Mouse (Mus musculus) intestine, postnatal 0 days (tissue): ENCODE results near the gene Rbm10. TPM values are rescaled to one million over a fixed set of nuclear protein-coding genes. Genes with fewer than 3 reads are reported as not detected.

Experiments
- ATAC-seq: fragments of 200-750 bp; cut with Nextera tagmentation; 2 replicates; pipeline ENCODE4 v1.8.0; 2017; ENCODE audit warnings: mild to moderate bottlenecking, moderate TSS enrichment, moderate library complexity
- H3K27ac ChIP-seq: fragments of 300-500 bp; sonication (generic); 2 replicates; pipeline ENCODE4 v1.5.1; 2014; ENCODE audit warnings: mild to moderate bottlenecking, low read depth, low read length, moderate library complexity
- H3K27me3 ChIP-seq: fragments of 300-500 bp; sonication (generic); replicated peaks from 2 replicates; pipeline ENCODE4 v1.6.1; 2014; ENCODE audit warnings: low read length, mixed read lengths; ENCODE audit not compliant: control insufficient read depth, insufficient read depth
- H3K36me3 ChIP-seq: fragments of 300-500 bp; sonication (generic); 2 replicates; pipeline ENCODE4 v1.6.1; 2014; ENCODE audit warnings: mild to moderate bottlenecking, moderate library complexity; ENCODE audit not compliant: control insufficient read depth, insufficient read depth
- H3K4me1 ChIP-seq: fragments of 300-500 bp; sonication (generic); replicated peaks from 2 replicates; pipeline ENCODE4 v1.6.1; 2014; ENCODE audit warnings: antibody characterized with exemption, low read length, mixed read lengths; ENCODE audit not compliant: control insufficient read depth, insufficient read depth
- H3K4me2 ChIP-seq: fragments of 300-500 bp; sonication (generic); replicated peaks from 2 replicates; pipeline ENCODE4 v1.6.1; 2014; ENCODE audit warnings: low read depth, mild to moderate bottlenecking, moderate library complexity
- H3K4me3 ChIP-seq: fragments of 300-500 bp; sonication (generic); 2 replicates; pipeline ENCODE4 v1.5.1; 2014; ENCODE audit warnings: low read depth, low read length
- H3K9ac ChIP-seq: fragments of 300-500 bp; sonication (generic); 2 replicates; pipeline ENCODE4 v1.6.1; 2014; ENCODE audit warnings: mild to moderate bottlenecking, low read depth, low read length
- H3K9me3 ChIP-seq: fragments of 300-500 bp; sonication (generic); 2 replicates; pipeline ENCODE4 v1.6.1; 2016; ENCODE audit warnings: mixed run types; ENCODE audit not compliant: control insufficient read depth
- CTCF ChIP-seq: sonication (generic); IDR thresholded peaks from 2 replicates; pipeline ENCODE4 v1.5.1; 2016; ENCODE audit warnings: low read depth, mild to moderate bottlenecking, control low read depth, antibody characterized with exemption, moderate library complexity
- WGBS: fragments of 180-500 bp; shearing (Covaris S2); extraction: QIAGEN DNeasy Blood & Tissue Kit; methylation state at CpG from one replicate; pipeline ENCODE4 v1.1.7; 2014; 5-methylcytosine and 5-hydroxymethylcytosine counted together
- polyA plus RNA-seq: library from polyadenylated mRNA; unstranded; fragments of >200 nt; fragmentation: Nextera tagmentation; extraction: Ambion mirVana; gene quantifications from 2 replicates; pipeline ENCODE4 v1.2.1, GENCODE M21; 2015

Gene Rbm10
- polyA plus RNA-seq, 1 experiment from 2014 or later = 15.8 TPM

- Histone ChIP-seq H3K4me1 (no peaks in the 10 kb centered on the region), H3K36me3 (no peaks in the 10 kb centered on the region), H3K27ac (peak overlapping the region; percentile 91), H3K27me3 (no peaks in the 10 kb centered on the region), H3K4me2 (peak overlapping the region; percentile 69), H3K9me3 (no peaks in the 10 kb centered on the region), H3K4me3 (peak overlapping the region; percentile 68), H3K9ac (peak overlapping the region; percentile 86)
- peak; percentile 48 for TF ChIP-seq CTCF
- 16% methylated on average over 30 of the region's 35 CpGs for WGBS
- peak; percentile 42 for ATAC-seq
Measured at GRCm38 (mm10) chrX:20688615-20689014, 71.3 kb downstream of the Rbm10 start.

DNA sequence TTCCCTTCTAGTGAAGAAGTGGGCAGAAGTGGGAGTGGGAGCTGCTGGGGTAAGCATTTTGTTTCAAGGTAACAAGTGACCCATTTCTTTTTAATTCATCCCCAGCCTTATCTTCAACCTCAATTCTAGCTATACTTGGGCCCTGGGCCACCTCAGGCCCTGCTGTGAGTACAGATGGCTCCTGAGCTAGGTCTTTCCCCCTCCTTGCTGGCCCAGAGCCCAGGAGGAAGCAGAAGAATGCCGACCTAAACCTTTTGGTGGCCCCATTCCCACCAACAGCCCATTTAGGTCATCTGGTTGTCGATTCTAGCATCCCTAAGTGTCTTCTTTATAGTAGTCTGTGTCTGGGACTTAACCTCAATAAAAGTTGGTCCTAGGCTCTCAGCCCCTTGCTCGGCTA is 74.3 kb downstream of the Rbm10 start:
- Histone ChIP-seq H3K27me3 (no peaks in the 10 kb centered on the region), H3K9me3 (no peaks in the 10 kb centered on the region), H3K4me2 (no peak overlapping the region), H3K36me3 (peaks cover 15% of the 10 kb centered on the region), H3K4me3 (no peak overlapping the region), H3K27ac (no peak overlapping the region), H3K9ac (no peak overlapping the region), H3K4me1 (no peaks in the 10 kb centered on the region)
- TF ChIP-seq CTCF = no peak
- WGBS = 65% methylated on average over 3 of the region's 3 CpGs
- ATAC-seq = no peak

GRCm38 (mm10) chrX:20692616-20693015 is 75.3 kb downstream of the Rbm10 start:
- Histone ChIP-seq H3K9me3 (no peaks in the 10 kb centered on the region), H3K27me3 (no peaks in the 10 kb centered on the region), H3K4me1 (no peaks in the 10 kb centered on the region), H3K4me2 (no peak overlapping the region), H3K27ac (no peak overlapping the region), H3K4me3 (no peak overlapping the region), H3K36me3 (peaks cover 20% of the 10 kb centered on the region), H3K9ac (no peak overlapping the region)
- no peak for TF ChIP-seq CTCF
- no peak for ATAC-seq
- WGBS = 78% methylated on average over 1 of the region's 1 CpGs

GRCm38 (mm10) chrX:20695842-20696241 is 78.5 kb downstream of the Rbm10 start:
- no peaks in the 10 kb centered on the region for H3K4me1 ChIP-seq
- ATAC-seq = no peak
- no peak overlapping the region for H3K9ac ChIP-seq
- H3K27ac ChIP-seq = no peak overlapping the region
- H3K9me3 ChIP-seq = no peaks in the 10 kb centered on the region
- no peak overlapping the region for H3K4me2 ChIP-seq
- no peaks in the 10 kb centered on the region for H3K27me3 ChIP-seq
- no peak for TF ChIP-seq CTCF
- peaks cover 30% of the 10 kb centered on the region for H3K36me3 ChIP-seq
- no peak overlapping the region for H3K4me3 ChIP-seq
- WGBS = 90% methylated on average over 4 of the region's 4 CpGs

Other genes with a start within 250 kb of the Rbm10 start
- gene Jade3, start 191.8 kb upstream of the Rbm10 start, polyA plus RNA-seq = 3.0 and 3.2 TPM in 2 replicates
- 13.1 and 14.4 TPM in 2 replicates for gene Rgn, start 67.7 kb upstream of the Rbm10 start, polyA plus RNA-seq
- 327 and 339 TPM in 2 replicates for gene Ndufb11, start 116 bp downstream of the Rbm10 start, polyA plus RNA-seq
- gene Uba1, start 40.8 kb downstream of the Rbm10 start, polyA plus RNA-seq = 77.1 and 79.7 TPM in 2 replicates
- 50.0 and 51.6 TPM in 2 replicates for gene Cdk16, start 70.5 kb downstream of the Rbm10 start, polyA plus RNA-seq
- gene Usp11, start 86.4 kb downstream of the Rbm10 start, polyA plus RNA-seq = 3.8 and 4.1 TPM in 2 replicates
- gene Araf, start 180.3 kb downstream of the Rbm10 start, polyA plus RNA-seq = 67.0 and 69.2 TPM in 2 replicates